Mouse (Mus musculus) adrenal gland, postnatal 10 days (tissue): ENCODE results near the gene Eme2. TPM values are rescaled to one million over a fixed set of nuclear protein-coding genes. Genes with fewer than 3 reads are reported as not detected.
A peak's percentile ranks its signal among the peaks of the same experiment; 100 is the strongest.

Experiments
- DNase-seq: peaks from one replicate; pipeline ENCODE4 v3.0.0; 2021; ENCODE audit warnings: mixed read lengths
- total RNA-seq, 2 experiments: library from RNA; stranded (reverse); gene quantifications; 2 replicates each; pipeline ENCODE4 v1.2.3; 2021

The Eme2 gene
- total RNA-seq, 2 experiments from 2014 or later, result 30.2 to 45.4 TPM

DNA sequence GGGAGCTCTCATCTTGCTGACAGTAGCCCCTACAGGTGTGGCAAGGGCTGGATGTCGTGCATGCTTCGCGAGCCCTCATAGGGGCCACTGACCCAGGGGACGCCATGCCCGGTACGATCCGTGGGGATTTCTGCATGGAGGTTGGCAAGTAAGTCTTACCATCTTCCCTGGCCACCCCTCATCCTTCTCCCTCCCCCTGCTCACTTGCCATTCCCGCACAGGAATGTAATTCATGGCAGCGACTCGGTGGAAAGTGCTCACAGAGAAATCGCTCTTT, 2.0 kb upstream of the Eme2 start:
- DNase-seq, result no peak

DNA sequence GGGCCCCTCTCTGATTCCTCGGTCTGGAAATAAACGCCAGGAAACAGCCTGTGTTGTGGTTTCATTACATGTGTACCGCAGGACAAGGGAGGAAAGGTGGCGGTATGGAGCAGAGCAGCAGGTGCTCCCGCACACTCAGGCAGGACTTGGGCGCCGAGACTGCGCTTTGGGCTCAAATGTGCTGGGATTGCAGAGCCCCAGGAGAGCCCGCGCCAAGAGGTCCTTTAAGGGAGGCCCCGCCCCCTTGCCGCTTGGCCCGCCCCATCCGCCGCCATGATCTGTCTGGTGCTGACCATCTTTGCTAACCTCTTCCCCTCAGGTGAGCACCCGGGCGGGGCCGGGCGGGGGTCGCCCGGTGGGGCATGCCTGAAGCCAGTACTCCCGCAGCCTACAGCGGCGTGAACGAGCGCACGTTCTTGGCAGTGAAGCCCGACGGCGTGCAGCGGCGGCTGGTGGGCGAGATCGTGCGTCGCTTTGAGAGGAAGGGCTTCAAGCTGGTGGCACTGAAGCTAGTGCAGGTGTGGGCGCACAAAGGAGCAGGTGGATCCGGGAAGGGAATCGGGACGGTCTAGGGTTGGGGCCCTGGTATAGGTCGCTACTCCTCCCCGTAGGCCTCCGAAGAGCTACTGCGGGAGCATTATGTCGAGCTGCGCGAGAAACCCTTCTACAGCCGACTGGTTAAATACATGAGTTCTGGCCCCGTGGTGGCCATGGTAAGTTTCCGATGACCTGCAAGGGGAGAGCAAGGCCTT, 1.5 kb upstream of the Eme2 start, which contains the start of gene Nme3:
Gene Nme3, plus strand, starts transcription at position 260 of the 752 bp plus-strand sequence.
- peak; percentile 92 for DNase-seq

GRCm38 (mm10) chr17:24895571-24896240, 819 bp upstream of the Eme2 start:
- DNase-seq, result peak; percentile 73

DNA sequence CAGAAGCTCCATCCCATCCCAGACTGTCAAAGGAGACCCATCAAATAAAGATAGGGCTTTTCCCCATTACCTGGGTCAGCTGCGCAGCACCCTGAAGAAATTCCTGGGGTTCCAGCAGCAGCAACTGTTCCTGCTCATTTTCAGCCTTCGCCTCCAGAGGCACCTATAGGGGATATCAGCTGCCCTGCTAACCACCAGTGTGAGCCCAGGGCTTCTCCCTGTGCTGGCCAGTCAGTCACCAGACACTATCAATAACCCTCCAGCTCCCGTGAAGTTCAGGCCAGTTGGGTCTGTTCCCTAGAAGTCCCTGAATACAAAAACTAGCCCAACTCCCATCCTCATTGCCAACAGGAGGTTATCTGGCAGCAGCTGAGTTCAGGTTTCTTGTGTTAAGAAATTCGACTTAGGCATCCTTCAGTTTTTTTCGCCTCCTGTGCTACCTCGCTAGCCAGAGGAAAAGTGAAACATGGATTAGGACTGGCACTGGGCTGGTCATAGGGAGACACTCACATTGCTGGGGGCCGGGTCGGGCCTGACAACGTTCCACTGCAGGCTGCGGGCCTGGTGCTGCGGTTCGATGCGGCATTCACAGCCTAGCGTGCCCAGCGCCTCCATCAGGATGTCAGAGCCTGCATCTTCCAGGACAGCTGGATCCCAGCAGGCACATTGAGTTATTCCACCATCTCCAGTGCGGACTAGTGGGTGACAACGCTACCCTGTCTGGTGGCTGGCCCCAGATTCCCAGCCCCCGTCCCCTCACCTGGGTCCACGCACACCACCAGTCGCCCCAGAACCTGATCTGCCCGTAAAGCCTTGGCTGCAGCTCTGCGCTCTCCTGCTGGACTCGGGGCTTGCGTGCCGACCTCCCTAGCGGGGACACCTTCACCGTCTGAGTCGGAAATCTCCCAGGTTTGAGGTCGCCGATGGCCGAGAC, 559 bp downstream of the Eme2 start:
- no peak for DNase-seq

DNA sequence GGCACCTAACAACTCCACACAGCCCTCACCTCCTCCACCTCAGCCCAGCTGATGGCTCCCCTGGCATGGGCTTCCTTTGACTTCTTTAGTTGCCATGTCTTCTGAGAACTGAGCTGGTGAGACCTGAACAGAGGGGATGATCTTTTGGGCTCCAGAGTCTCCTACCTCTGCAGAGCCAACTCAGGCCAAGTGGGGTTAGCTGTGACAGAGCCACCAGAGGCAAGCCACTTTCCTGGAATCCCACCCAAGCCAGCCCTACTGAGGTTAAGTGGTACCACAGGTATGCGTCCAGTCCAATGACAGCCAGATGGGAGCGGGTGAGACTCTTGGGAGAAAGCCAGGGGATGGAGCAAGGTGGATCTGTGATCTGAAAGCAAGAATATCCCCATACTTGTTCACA, 1.6 kb downstream of the Eme2 start:
- no peak for DNase-seq

DNA sequence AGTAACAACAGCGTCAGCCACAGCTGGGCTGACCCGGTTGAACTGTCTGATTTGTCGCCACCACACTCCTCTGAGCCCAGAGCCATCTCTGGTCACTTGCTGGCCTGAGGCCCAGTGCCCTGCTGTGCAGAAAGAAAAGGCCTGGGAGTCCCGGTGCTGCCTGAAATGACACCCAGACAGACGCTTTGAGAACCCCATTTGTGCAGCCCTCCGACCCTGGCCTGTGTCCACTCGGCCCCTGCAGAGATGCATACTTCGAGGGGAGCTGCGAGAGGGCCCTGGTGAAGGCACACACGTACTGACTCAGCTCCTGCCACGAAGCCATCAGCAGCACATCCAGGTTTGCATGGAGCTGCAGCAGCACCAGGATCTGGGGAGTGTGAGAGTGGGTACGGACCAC, 2.1 kb downstream of the Eme2 start:
- no peak for DNase-seq

GRCm38 (mm10) chr17:24891321-24891720, 3.6 kb downstream of the Eme2 start:
- DNase-seq, result no peak

GRCm38 (mm10) chr17:24890151-24891092, 4.5 kb downstream of the Eme2 start:
- DNase-seq, result no peak

GRCm38 (mm10) chr17:24888862-24889261, 6.0 kb downstream of the Eme2 start:
- no peak for DNase-seq

DNA sequence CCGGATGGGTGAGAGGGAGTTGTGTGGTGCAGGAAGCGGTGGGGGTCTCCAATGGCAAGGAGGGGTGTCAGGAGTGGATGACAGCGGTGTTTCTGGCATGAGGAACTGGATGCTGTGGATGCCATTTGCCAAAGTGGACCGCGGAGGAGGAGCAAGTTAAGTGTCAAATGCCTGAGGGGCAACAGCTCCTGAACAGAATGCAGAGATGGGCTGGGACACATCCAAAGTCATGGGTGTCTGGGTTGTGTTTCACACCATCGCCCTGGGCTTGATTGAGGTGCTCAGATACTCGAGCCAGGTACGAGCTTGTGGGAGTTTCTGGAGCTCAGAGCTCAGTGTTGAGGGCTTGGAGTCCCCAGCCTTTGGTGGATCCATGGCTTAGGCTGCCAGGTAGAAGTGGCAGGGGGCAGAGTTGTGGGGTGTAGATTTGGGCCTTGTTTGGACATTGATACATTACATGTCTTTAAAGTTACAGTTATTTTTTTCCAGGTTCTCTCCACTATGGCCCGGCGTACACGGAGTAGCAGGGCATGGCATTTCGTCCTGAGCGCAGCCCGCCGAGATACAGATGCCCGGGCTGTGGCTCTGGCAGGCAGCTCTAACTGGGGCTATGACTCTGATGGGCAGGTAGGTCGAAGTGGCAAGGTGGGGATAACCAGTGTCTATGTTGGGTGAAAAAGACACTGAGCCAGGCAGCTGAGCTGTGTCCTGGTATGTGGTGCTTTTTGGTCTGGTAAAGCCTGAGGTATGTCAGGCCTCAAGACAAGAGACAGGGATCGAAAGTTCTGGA, 7.4 kb downstream of the Eme2 start:
- no peak for DNase-seq

- no peak for DNase-seq
These were observed 8.0 kb downstream of the Eme2 start for GRCm38 (mm10) chr17:24886932-24887271.

- peak; percentile 98 for DNase-seq
These were observed 8.6 kb downstream of the Eme2 start, which contains the start of the genes Nubp2 and Spsb3 for GRCm38 (mm10) chr17:24886134-24886931. Nubp2 (minus strand) TSS chr17:24886349. Spsb3 (plus strand) TSS chr17:24886643.

- no peak for DNase-seq
These were observed 9.3 kb downstream of the Eme2 start for GRCm38 (mm10) chr17:24885356-24886133.

GRCm38 (mm10) chr17:24884391-24884790, 10.5 kb downstream of the Eme2 start:
- no peak for DNase-seq

- DNase-seq, result peak; percentile 61
These were observed 13.0 kb downstream of the Eme2 start for GRCm38 (mm10) chr17:24881738-24882440.

- peak; percentile 58 for DNase-seq
These were observed 16.4 kb downstream of the Eme2 start for GRCm38 (mm10) chr17:24878531-24878930.

- peak; percentile 79 for DNase-seq
These were observed 16.8 kb downstream of the Eme2 start for GRCm38 (mm10) chr17:24878117-24878397.

DNA sequence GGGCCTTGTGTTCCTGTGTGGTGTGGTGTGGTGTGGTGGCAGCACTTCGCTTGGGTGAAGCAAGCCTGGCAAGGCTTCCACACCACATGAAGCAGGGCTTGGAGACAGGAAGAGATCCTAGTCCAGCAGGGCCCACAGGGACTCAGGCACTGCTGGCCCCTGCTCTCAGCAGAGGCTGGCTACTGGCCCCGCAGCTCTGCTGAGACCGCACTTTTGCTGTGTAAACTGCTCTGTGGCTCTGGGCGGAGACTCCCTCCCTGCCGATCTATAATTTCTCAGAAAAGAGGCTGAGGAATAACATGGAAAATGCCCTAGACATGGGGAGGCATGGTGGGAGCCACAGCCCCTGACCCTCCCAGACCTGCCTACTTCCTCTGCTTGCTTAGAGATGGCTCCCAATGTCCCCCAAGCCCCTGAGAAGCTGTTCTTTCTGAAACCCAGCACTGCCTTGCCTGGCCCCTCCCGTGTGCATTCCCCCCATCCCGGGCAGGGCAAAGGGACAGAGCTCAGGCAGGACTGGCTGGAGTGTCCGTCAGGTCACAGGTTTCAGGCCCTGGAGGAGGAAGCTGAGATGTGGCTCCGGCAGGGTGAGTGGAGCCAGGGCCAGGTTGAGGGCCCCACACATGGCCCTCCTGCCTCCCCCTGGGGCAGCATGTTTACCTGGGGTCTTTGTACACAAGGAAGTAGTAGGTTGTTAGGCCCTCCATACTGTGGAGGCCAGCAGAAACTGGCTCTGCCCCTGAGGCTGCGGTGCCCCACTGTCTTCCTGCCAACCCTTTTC, 17.4 kb downstream of the Eme2 start:
- peak; percentile 66 for DNase-seq
